In genomic region chr13:73269251-73269650, GRCm38 (mm10) we compare ENCODE assay signal across 26 mouse cellular contexts. TPM values are rescaled to one million over a fixed set of nuclear protein-coding genes. Genes with fewer than 3 reads are reported as not detected.
A peak's percentile ranks its signal among the peaks of the same experiment; 100 is the strongest.
DNase-seq lines count a peak whose midpoint lies in the region; ATAC-seq and TF ChIP-seq lines count a peak whose summit lies in the region.
"Had no signal": no experiment of that assay in that cellular context is flagged by ENCODE, and none has a peak within 500 bp of the region (broad histone marks: within the 10 kb centered on the region; RNA-seq: fewer than 3 reads in every experiment).

No protein-coding gene starts in this region.

- H3K9me3 ChIP-seq in heart, embryonic 10.5 days: no peaks in the 10 kb centered on the region
- no peaks in the 10 kb centered on the region for H3K9me3 ChIP-seq in heart, embryonic 16.5 days (replicated peaks; ENCODE audit: control insufficient read depth, low read length)
- no peaks in the 10 kb centered on the region for H3K9me3 ChIP-seq in midbrain, embryonic 11.5 days (ENCODE audit: control insufficient read depth, low read length)
- no peaks in the 10 kb centered on the region for H3K9me3 ChIP-seq in midbrain, postnatal 0 days (ENCODE audit: low read length)
- no peaks in the 10 kb centered on the region for H3K9me3 ChIP-seq in stomach, embryonic 15.5 days
- H3K9me3 ChIP-seq: hindbrain, embryonic 15.5 days; liver, embryonic 15.5 days; midbrain, embryonic 13.5 days had no signal

- ATAC-seq in heart, embryonic 16.5 days (replicated peaks; ENCODE audit: extremely low read depth, insufficient read depth, low FRiP score): no peak
- no peak for ATAC-seq in midbrain, embryonic 11.5 days (ENCODE audit: low FRiP score)
- no peak for ATAC-seq in midbrain, postnatal 0 days (ENCODE audit: low FRiP score)
- no peak for ATAC-seq in stomach, embryonic 15.5 days (ENCODE audit: insufficient read depth, low FRiP score, low read depth)
- ATAC-seq: CD4-positive, CD25-positive, alpha-beta regulatory T cell, adult 4 months; midbrain, embryonic 13.5 days; Patski had no signal

- peaks cover 25% of the 10 kb centered on the region for H3K36me3 ChIP-seq in heart, embryonic 10.5 days
- peaks cover 6% of the 10 kb centered on the region; the same call in 1 of the 2 replicates for H3K36me3 ChIP-seq in heart, embryonic 16.5 days (ENCODE audit: control insufficient read depth, insufficient read depth)
- no peaks in the 10 kb centered on the region for H3K36me3 ChIP-seq in midbrain, embryonic 11.5 days (ENCODE audit: control insufficient read depth, insufficient read depth, low read length)
- no peaks in the 10 kb centered on the region for H3K36me3 ChIP-seq in midbrain, postnatal 0 days (ENCODE audit: insufficient read depth, low read length)
- H3K36me3 ChIP-seq in stomach, embryonic 15.5 days: no peaks in the 10 kb centered on the region
- H3K36me3 ChIP-seq: hindbrain, embryonic 15.5 days; liver, embryonic 15.5 days; midbrain, embryonic 13.5 days had no signal

- peaks cover 99% of the 10 kb centered on the region for H3K27me3 ChIP-seq in heart, embryonic 10.5 days (ENCODE audit: insufficient read depth, poor library complexity, severe bottlenecking)
- peaks cover 85% of the 10 kb centered on the region for H3K27me3 ChIP-seq in heart, embryonic 16.5 days (ENCODE audit: control insufficient read depth, insufficient read depth, low read length)
- peaks cover 97% of the 10 kb centered on the region for H3K27me3 ChIP-seq in midbrain, embryonic 11.5 days (ENCODE audit: control insufficient read depth, insufficient read depth, low read length)
- peaks cover 82% of the 10 kb centered on the region for H3K27me3 ChIP-seq in midbrain, postnatal 0 days (ENCODE audit: insufficient read depth, low read length)
- peaks cover 98% of the 10 kb centered on the region for H3K27me3 ChIP-seq in stomach, embryonic 15.5 days (replicated peaks)

- H3K4me2 ChIP-seq in heart, embryonic 16.5 days (ENCODE audit: low read depth, low read length): peak overlapping the region; percentile 29
- H3K4me2 ChIP-seq in midbrain, embryonic 11.5 days: no peak overlapping the region
- no peak overlapping the region for H3K4me2 ChIP-seq in midbrain, postnatal 0 days (ENCODE audit: low read depth, low read length, poor library complexity, severe bottlenecking)
- H3K4me2 ChIP-seq in stomach, embryonic 15.5 days: peak overlapping the region; percentile 29; the same call in 1 of the 2 replicates
- H3K4me2 ChIP-seq: hindbrain, embryonic 15.5 days; liver, embryonic 15.5 days; midbrain, embryonic 13.5 days had no signal

- H3K4me1 ChIP-seq in heart, embryonic 10.5 days: peaks cover 92% of the 10 kb centered on the region
- peaks cover 60% of the 10 kb centered on the region for H3K4me1 ChIP-seq in heart, embryonic 16.5 days (ENCODE audit: control insufficient read depth, insufficient read depth, low read length)
- H3K4me1 ChIP-seq in midbrain, embryonic 11.5 days (ENCODE audit: control insufficient read depth, insufficient read depth, low read length): peaks cover 28% of the 10 kb centered on the region
- peaks cover 6% of the 10 kb centered on the region; the same call in 1 of the 2 replicates for H3K4me1 ChIP-seq in midbrain, postnatal 0 days (ENCODE audit: insufficient read depth, low read length)
- peaks cover 17% of the 10 kb centered on the region; the same call in 1 of the 2 replicates for H3K4me1 ChIP-seq in stomach, embryonic 15.5 days
- H3K4me1 ChIP-seq: liver, embryonic 15.5 days had no signal

- no peak overlapping the region for H3K4me3 ChIP-seq in heart, embryonic 10.5 days
- no peak overlapping the region for H3K4me3 ChIP-seq in heart, embryonic 16.5 days (ENCODE audit: low read length)
- H3K4me3 ChIP-seq in midbrain, embryonic 11.5 days (ENCODE audit: low read depth, low read length): no peak overlapping the region
- no peak overlapping the region for H3K4me3 ChIP-seq in midbrain, postnatal 0 days (ENCODE audit: low read depth, low read length)
- H3K4me3 ChIP-seq in stomach, embryonic 15.5 days (replicated peaks): no peak overlapping the region
- H3K4me3 ChIP-seq: hindbrain, embryonic 15.5 days; liver, embryonic 15.5 days; midbrain, embryonic 13.5 days had no signal

- WGBS in heart, embryonic 10.5 days: 25% methylated on average over 15 of the region's 15 CpGs
- WGBS in heart, embryonic 16.5 days: 26% methylated on average over 15 of the region's 15 CpGs
- WGBS in midbrain, embryonic 11.5 days: 6% methylated on average over 15 of the region's 15 CpGs
- 8% methylated on average over 15 of the region's 15 CpGs for WGBS in midbrain, postnatal 0 days
- 8% methylated on average over 15 of the region's 15 CpGs for WGBS in stomach, embryonic 15.5 days

- H3K27ac ChIP-seq in heart, embryonic 10.5 days: peak overlapping the region; percentile 82
- H3K27ac ChIP-seq in heart, embryonic 16.5 days (ENCODE audit: low read length): peak overlapping the region; percentile 75; the same call in 1 of the 2 replicates
- H3K27ac ChIP-seq in midbrain, embryonic 11.5 days (ENCODE audit: low read depth, low read length): no peak overlapping the region
- H3K27ac ChIP-seq in midbrain, postnatal 0 days (ENCODE audit: low read depth, low read length): no peak overlapping the region
- H3K27ac ChIP-seq in stomach, embryonic 15.5 days: no peak overlapping the region
- H3K27ac ChIP-seq: hindbrain, embryonic 15.5 days; liver, embryonic 15.5 days; midbrain, embryonic 13.5 days had no signal

- TF ChIP-seq CTCF in midbrain, postnatal 0 days (IDR thresholded peaks at IDR 0.05): no peak

- H3K9ac ChIP-seq in heart, embryonic 16.5 days (ENCODE audit: low read length): peak overlapping the region; percentile 8; the same call in 1 of the 2 replicates
- no peak overlapping the region for H3K9ac ChIP-seq in midbrain, embryonic 11.5 days (ENCODE audit: low read length)
- no peak overlapping the region for H3K9ac ChIP-seq in midbrain, postnatal 0 days (replicated peaks; ENCODE audit: low read length, poor library complexity, severe bottlenecking)
- H3K9ac ChIP-seq in stomach, embryonic 15.5 days: no peak overlapping the region
- H3K9ac ChIP-seq: forebrain, postnatal 0 days; hindbrain, embryonic 15.5 days; liver, embryonic 15.5 days; midbrain, embryonic 13.5 days had no signal

- DNase-seq in heart, embryonic 10.5 days (ENCODE audit: low spot score): no peak
- no peak for DNase-seq in heart, adult 9 months (ENCODE audit: low spot score in 2 of 2)
- DNase-seq in heart, adult 8-10 months (ENCODE audit: low spot score): no peak
- DNase-seq in midbrain, embryonic 11.5 days (ENCODE audit: low spot score, missing footprints): peak; percentile 93
- no peak for DNase-seq in midbrain, postnatal 0 days (ENCODE audit: low spot score)
- DNase-seq in urinary bladder, postnatal 36 days (ENCODE audit: low spot score in 2 of 2): no peak
- DNase-seq: adrenal gland, postnatal 36 days; cerebellum, adult 9-10 months; forebrain, postnatal 0 days; gastrocnemius, postnatal 25 days; heart, postnatal 14 days; liver; right cerebral cortex, postnatal 14 days; spleen, adult 18-20 months; thymus, postnatal 25 days had no signal

RNA-seq across cellular contexts. Expression of gene Irx4, which starts 9.0 kb away (rescaled TPM):
- 39.4 and 78.4 TPM in 2 replicates for polyA plus RNA-seq in heart, embryonic 10.5 days (2016; fragmentation: Nextera tagmentation; extraction: Ambion mirVana)
- polyA plus RNA-seq in heart, embryonic 16.5 days (2015; fragmentation: Nextera tagmentation; extraction: Ambion mirVana): 42.2 and 50.2 TPM in 2 replicates
- total RNA-seq in heart, adult 8-10 months (2022): 10 to 100 TPM; 27.8 to 34.9 (median 32.4) TPM
- polyA plus RNA-seq in midbrain, embryonic 11.5 days (2014; fragmentation: Nextera tagmentation; extraction: Ambion mirVana): 0.41 and 0.87 TPM in 2 replicates
- total RNA-seq in midbrain, postnatal 0 days (2014; rRNA removed): 2.8 and 2.9 TPM in 2 replicates
- 0.63 and 1.0 TPM in 2 replicates for polyA plus RNA-seq in midbrain, postnatal 0 days (2015; fragmentation: Nextera tagmentation; extraction: Ambion mirVana)
- polyA plus RNA-seq in stomach, embryonic 15.5 days (2015; fragmentation: Nextera tagmentation; extraction: Ambion mirVana): 0.12 and 0.19 TPM in 2 replicates
- total RNA-seq: adrenal gland, adult 18-20 months; adrenal gland, postnatal 36 days; forebrain, postnatal 0 days; gastrocnemius, postnatal 25 days; left cerebral cortex, postnatal 14 days; megakaryocyte progenitor cell, adult 5-6 weeks had no signal
- polyA plus RNA-seq: CD4-positive, CD25-positive, alpha-beta regulatory T cell, adult 4 months; forebrain, postnatal 0 days; liver, embryonic 15.5 days; lung, postnatal 0 days; Patski had no signal

RNA-seq across cellular contexts. Expression of gene Mrpl36, which starts 59.1 kb away (rescaled TPM):
- polyA plus RNA-seq in heart, embryonic 10.5 days (2016; fragmentation: Nextera tagmentation; extraction: Ambion mirVana): 145 and 181 TPM in 2 replicates
- polyA plus RNA-seq in heart, embryonic 16.5 days (2015; fragmentation: Nextera tagmentation; extraction: Ambion mirVana): 138 TPM in 2 replicates
- 10 to 100 TPM; 55.1 to 69.7 (median 59.7) TPM for total RNA-seq in heart, adult 8-10 months (2022)
- polyA plus RNA-seq in midbrain, embryonic 11.5 days (2014; fragmentation: Nextera tagmentation; extraction: Ambion mirVana): 125 and 128 TPM in 2 replicates
- 26.8 and 40.1 TPM in 2 replicates for total RNA-seq in midbrain, postnatal 0 days (2014; rRNA removed)
- 55.1 TPM in 2 replicates for polyA plus RNA-seq in midbrain, postnatal 0 days (2015; fragmentation: Nextera tagmentation; extraction: Ambion mirVana)
- polyA plus RNA-seq in stomach, embryonic 15.5 days (2015; fragmentation: Nextera tagmentation; extraction: Ambion mirVana): 137 TPM in 2 replicates

RNA-seq across cellular contexts. Expression of gene Ndufs6, which starts 59.1 kb away (rescaled TPM):
- 499 and 600 TPM in 2 replicates for polyA plus RNA-seq in heart, embryonic 10.5 days (2016; fragmentation: Nextera tagmentation; extraction: Ambion mirVana)
- 798 and 819 TPM in 2 replicates for polyA plus RNA-seq in heart, embryonic 16.5 days (2015; fragmentation: Nextera tagmentation; extraction: Ambion mirVana)
- 1,000 to 10,000 TPM; 1,175 to 1,391 (median 1,278) TPM for total RNA-seq in heart, adult 8-10 months (2022)
- 305 and 326 TPM in 2 replicates for polyA plus RNA-seq in midbrain, embryonic 11.5 days (2014; fragmentation: Nextera tagmentation; extraction: Ambion mirVana)
- 111 and 132 TPM in 2 replicates for total RNA-seq in midbrain, postnatal 0 days (2014; rRNA removed)
- polyA plus RNA-seq in midbrain, postnatal 0 days (2015; fragmentation: Nextera tagmentation; extraction: Ambion mirVana): 477 and 509 TPM in 2 replicates
- 402 and 412 TPM in 2 replicates for polyA plus RNA-seq in stomach, embryonic 15.5 days (2015; fragmentation: Nextera tagmentation; extraction: Ambion mirVana)

Comparison
In these comparisons a context has a peak if more than half of its experiments do, and no peak if none do; other contexts are left out.
1. H3K27ac ChIP-seq: peak in heart, embryonic 10.5 days (single experiment) and heart, embryonic 16.5 days (single experiment); none in midbrain, embryonic 11.5 days (single experiment), midbrain, postnatal 0 days (single experiment) and stomach, embryonic 15.5 days (single experiment).
2. H3K4me2 ChIP-seq: peak in heart, embryonic 16.5 days (single experiment) and stomach, embryonic 15.5 days (single experiment); none in midbrain, embryonic 11.5 days (single experiment) and midbrain, postnatal 0 days (single experiment).
3. RNA of gene Irx4, which starts 9.0 kb away (polyA plus RNA-seq): 42.2 to 50.2 TPM in heart, embryonic 16.5 days and 39.4 to 78.4 TPM in heart, embryonic 10.5 days; 0.41 to 0.87 TPM in midbrain, embryonic 11.5 days, 0.63 to 1.0 TPM in midbrain, postnatal 0 days and 0.12 to 0.19 TPM in stomach, embryonic 15.5 days; every median in the first group is over 10 times any median in the second.